Mouse (Mus musculus) CD4-positive, CD25-positive, alpha-beta regulatory T cell, adult 4 months (primary cell): ENCODE data around the gene Unc50. TPM values are rescaled to one million over a fixed set of nuclear protein-coding genes. Genes with fewer than 3 reads are reported as not detected.

Experiments
- ATAC-seq: one replicate; pipeline ENCODE4 v1.8.0; 2017
- polyA plus RNA-seq, 2 experiments: library from polyadenylated mRNA; unstranded; fragments of 100-300 nt; shearing (Covaris generic); gene quantifications; one replicate each; pipeline ENCODE4 v1.2.1; 2017

Gene Unc50
- 10 to 100 TPM; 63.3 to 63.4 TPM for polyA plus RNA-seq

- ATAC-seq, result peak; percentile 97
Observed at GRCm38 (mm10) chr1:37429366-37430296, at the start of gene Unc50, which contains the start of gene Coa5. Unc50 (plus strand) TSS chr1:37430139. Coa5 (minus strand) TSS chr1:37430103.

- no peak for ATAC-seq
Observed at GRCm38 (mm10) chr1:37380913-37381312, 49.0 kb upstream of the Unc50 start.

GRCm38 (mm10) chr1:37384304-37384703 is 45.6 kb upstream of the Unc50 start:
- ATAC-seq, result no peak

GRCm38 (mm10) chr1:37386448-37386971 is 43.4 kb upstream of the Unc50 start:
- ATAC-seq, result no peak

- no peak for ATAC-seq
Observed at GRCm38 (mm10) chr1:37393174-37393573, 36.8 kb upstream of the Unc50 start.

- ATAC-seq, result no peak
Observed at GRCm38 (mm10) chr1:37396481-37396880, 33.5 kb upstream of the Unc50 start.

- ATAC-seq, result no peak
Observed at GRCm38 (mm10) chr1:37398961-37399360, 31.0 kb upstream of the Unc50 start.

GRCm38 (mm10) chr1:37399734-37400133 is 30.2 kb upstream of the Unc50 start:
- no peak for ATAC-seq

- ATAC-seq, result no peak
Observed at GRCm38 (mm10) chr1:37401687-37402086, 28.3 kb upstream of the Unc50 start.

GRCm38 (mm10) chr1:37405137-37405536 is 24.8 kb upstream of the Unc50 start:
- ATAC-seq, result no peak

- ATAC-seq, result no peak
Observed at GRCm38 (mm10) chr1:37407228-37407627, 22.7 kb upstream of the Unc50 start.

- no peak for ATAC-seq
Observed at GRCm38 (mm10) chr1:37408059-37408458, 21.9 kb upstream of the Unc50 start.

- no peak for ATAC-seq
Observed at GRCm38 (mm10) chr1:37408678-37409077, 21.3 kb upstream of the Unc50 start.

- no peak for ATAC-seq
Observed at GRCm38 (mm10) chr1:37409647-37410046, 20.3 kb upstream of the Unc50 start.

- ATAC-seq, result no peak
Observed at GRCm38 (mm10) chr1:37415394-37415793, 14.5 kb upstream of the Unc50 start.

GRCm38 (mm10) chr1:37419420-37419819 is 10.5 kb upstream of the Unc50 start:
- ATAC-seq, result peak; percentile 98

- ATAC-seq, result no peak
Observed at GRCm38 (mm10) chr1:37427144-37427875, 2.6 kb upstream of the Unc50 start.

- no peak for ATAC-seq
Observed at GRCm38 (mm10) chr1:37428911-37429310, 1.0 kb upstream of the Unc50 start.

GRCm38 (mm10) chr1:37430297-37430840 is 430 bp downstream of the Unc50 start:
- ATAC-seq, result peak; percentile 23

- no peak for ATAC-seq
Observed at GRCm38 (mm10) chr1:37436419-37436818, 6.5 kb downstream of the Unc50 start.

- no peak for ATAC-seq
Observed at GRCm38 (mm10) chr1:37442848-37443835, 13.2 kb downstream of the Unc50 start.
